Mouse (Mus musculus): ENCODE measurements at regions not wholly inside any gene's neighbourhood (a gene's known extent, or its start where the extent isn't known, plus 50 kb on each side); places are given as distances from the start of the nearest gene placed in this dataset.

DNA sequence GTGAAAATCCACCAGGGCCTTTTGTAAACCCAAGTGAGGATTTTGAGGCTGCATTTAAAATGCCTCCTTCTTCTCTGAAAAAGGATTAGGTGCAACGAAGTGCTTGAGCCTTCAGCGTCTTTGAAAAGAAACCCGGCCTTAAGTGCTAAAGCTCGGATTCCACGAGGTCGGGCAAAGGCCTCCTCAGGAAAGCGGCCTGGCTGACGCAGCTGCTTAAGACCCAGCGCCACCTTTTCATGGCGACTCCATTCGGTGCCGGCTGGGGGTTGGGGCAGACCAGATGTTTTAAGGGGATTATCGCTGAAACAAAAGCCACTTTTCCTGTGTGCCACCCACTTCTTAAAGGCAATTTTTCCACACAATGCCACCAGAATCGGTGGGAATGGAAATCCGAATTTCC, 61.6 kb upstream of the 4932438H23Rik start:
- no peak for DNase-seq

DNA sequence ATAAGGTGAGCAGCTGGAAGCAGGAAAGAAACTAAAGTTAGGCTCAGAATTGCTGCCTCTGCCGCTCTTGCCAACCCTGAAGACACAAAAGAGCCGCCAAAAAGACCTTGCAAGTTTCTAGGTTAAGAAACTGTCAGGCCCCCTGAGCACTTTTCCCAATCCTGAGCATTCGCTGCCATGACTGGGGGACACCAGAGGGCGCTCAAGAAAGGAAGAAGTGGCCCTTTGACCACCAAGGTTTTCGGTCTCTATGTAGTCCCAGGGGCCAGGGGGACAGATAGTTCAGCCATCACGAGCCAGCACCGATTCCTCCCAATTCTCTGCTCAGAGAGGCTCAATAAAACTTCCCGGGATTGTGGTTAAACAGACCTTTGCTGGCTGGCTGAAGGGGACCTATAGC, 64.6 kb upstream of the Olig2 start:
- DNase-seq, result peak; percentile 9

DNA sequence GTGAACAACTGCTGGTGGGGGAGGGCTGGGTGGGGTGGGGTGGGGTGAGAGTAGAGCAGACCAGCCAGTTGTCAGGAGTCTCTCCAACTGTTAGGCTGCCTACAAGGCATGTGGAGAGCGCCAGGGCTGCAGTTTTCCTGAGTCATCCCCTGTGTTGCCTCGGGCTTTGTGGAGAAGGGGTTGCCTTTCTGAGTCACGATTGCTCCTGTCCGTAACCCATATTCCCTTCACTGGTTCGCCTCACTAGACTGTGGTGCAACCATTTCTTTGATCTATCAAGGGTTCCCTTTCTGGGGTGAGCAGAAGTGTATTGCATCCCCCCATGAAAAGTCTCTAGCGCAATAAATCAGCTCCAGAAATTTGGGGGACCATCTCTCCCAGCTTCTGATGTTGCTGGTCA, 63.6 kb upstream of the Olig2 start:
- no peak for DNase-seq

DNA sequence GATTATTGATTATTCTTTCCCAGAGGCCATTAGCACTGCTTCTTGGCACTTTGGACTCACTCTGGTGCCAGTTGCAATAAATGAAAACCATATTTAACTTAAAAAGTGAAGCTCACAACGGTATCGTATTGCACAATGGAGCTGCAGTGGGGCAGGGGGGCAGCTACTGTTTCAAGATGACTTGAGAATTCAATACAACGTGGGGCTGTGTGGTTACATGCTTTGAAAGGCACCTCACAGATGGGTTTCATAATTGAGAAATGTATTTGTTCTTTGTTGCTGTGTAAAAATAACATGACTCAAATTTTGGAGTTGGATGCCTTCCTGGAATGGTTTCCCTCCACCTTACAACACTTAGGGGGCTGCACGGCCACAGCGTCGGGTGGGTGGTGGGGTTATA, 62.9 kb upstream of the Olig2 start:
- DNase-seq, result no peak

DNA sequence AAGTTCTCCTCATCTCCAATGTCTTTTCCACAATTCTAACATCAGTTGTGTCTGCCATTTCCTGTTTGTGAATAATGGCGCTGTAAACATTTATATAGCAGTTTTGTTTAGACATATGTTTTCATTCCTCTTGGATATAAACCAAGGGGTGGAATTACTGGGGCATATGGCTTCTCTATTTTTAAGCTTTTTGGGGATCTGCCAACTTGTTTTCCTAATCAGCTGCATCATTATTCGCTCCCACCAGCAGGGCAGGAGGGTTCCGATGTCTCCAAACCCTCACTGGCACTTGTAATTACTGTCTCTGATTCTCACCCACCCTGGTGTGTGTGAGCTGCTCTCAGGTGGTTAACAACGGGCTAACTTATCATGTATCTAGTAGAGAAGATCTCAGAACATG, 59.4 kb upstream of the Olig2 start:
- no peak for DNase-seq

DNA sequence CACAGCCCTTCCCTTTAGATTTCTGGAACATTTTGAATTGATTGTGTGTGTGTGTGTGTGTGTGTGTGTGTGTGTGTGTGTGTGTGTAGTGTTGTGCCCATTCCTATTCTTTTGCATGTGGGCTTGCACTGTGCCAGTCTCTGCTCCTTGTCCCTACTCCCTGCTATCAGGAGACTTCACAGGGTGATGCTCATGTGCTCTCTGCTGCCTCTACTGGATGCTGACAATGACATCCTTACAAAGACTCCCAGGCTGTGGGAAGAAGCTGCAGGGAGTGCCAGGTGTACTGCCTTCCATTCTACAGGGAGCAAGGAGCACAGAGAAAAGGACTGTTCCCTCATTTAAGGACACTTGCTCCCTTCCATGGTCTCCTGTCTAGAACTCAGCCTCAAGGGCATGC, 58.4 kb upstream of the Olig2 start:
- DNase-seq, result peak; percentile 36

DNA sequence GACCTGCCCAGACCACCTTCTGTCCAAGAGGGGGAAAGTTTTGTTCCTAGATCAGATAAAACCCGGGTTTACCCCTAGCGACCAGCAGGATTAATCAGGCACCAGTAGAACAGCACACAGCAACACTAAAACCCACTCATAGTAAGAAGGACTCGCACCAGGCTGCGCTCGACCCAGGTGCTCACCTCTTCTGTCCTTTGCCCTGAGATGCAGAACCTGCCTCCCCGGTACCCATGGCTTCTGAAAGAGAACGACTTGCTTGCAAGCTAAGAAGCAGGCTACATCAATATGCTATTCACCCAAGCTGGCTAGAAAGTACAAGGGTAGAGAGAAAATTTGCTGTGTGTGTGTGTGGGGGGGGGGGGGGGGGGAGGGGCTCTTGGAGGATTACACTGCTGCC, 56.9 kb upstream of the Olig2 start:
- DNase-seq, result no peak

DNA sequence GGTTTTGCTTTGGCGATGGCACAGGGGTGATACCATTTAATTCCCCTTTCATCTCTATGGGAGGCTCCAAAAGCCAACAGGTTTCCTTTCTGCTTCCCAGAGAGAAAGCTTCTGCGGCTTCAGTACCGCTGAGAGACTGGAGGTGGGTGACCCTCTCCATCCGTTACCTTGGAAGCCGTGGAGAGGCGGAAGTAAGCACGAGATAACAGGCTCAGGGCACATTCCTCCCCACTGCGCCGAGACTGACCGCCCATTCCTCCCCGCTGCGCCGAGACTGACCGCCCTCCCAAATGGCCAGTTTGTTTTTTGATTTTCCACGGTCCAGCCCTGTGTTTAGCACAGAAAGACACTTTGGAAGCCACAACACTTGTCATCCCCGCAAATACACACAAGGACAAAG, 55.4 kb upstream of the Olig2 start:
- DNase-seq, result no peak

DNA sequence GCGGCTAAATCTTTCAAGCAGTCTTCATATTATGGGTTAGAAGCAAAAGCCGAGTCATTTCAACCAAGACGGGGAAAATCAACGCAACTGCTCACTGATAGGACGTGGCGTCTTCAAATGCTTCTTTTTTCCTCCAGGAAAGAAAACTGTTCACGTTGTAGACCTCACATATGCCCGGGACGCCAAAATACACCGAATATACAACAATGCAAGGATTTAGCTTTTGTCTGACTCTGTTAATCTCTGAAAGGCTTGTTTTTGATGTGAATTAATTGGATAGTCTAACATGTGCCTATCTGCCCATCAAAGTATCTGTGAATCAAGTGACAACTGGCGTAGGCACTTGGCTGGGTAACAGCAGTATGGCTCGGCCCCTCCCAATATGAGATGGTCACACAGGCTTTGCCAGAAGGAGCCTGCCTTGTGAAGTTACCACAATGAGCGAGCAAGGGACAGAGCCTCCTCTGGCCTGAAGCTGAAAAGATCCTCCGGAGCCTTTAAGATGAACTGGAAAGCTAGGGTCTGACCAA, 53.3 kb upstream of the Olig2 start:
- no peak for DNase-seq

DNA sequence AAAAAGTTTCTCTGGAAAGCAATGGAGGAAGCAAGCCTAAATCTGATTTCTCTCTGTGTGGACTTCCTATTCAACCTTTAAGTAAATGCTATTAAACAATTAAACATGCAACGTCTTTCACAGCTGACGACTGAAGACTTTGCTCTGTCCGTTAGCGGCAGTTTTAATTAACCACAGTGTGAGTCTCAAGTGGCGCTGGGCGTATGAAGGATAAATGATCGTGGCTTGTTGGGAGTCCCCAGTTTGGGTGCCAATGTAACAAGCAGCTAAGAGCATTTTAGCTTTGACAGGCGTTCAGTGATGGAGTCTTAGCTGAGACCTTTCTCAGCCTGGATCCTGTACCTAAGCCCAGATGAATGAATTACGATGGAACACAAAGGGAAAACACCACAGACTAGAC, 52.7 kb upstream of the Olig2 start:
- no peak for DNase-seq

DNA sequence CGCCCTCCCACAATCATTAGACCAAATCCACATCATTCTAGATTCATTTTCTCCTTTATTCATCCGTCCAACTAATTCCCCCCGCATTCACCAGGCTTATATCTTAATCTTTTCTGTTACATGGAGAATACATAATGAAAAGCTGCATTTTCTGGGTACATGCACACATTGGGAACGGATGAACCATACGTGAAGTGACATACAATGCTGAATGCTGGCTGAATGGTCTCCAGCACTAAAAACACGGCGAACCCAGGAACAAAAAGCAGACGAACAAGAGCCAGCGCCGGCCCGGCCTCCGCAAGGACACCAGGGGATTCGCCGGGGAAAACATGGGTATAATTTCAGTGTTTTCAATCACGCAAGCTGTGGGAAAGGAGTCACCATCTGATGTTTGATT, 52.0 kb upstream of the Olig2 start:
- DNase-seq, result no peak

DNA sequence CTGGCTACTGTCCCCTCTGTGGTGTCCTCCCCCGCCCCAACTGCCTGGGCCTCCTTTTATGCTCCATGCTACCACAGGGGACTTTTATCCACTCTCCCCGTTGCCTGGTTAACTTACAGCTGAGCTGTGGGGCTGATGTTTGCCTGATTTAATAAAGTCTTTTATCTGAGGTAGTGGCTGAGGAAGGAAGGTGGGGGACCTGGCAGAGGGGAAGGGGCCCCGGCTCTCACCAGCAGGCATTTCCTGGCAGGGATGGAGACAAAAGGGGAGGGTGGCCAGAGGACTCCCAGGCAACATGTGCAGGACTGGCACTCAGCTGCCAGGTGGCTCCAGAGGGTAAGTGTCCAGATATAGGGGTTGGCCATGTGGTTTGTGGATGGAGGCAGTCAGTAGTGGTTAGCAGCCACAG, 51.4 kb upstream of the Olig2 start:
- DNase-seq, result no peak

DNA sequence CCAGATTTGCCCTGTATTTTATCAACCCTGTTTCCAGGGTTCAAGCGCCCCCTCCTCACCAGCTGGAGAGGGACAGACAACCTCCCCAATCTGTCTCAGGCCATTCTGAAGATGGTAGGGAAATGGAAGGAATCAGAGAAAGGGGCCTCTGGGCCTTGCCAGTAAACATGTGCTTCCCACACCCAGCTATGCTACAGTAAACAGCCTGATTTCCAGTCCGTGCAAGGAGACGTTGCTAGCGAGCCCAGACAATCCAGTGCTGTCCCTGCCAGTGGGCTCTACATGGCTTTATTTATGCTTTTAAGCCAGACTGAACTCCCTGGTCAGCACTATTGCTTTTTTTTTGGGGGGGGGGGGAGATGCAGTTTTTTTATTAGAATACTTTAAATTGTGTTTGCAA, 50.9 kb upstream of the Olig2 start:
- no peak for DNase-seq
